Mouse (Mus musculus): ENCODE results near the gene Pramel5.
"Not testable (repeated sequence)": the region's sequence is repeated elsewhere in the genome, so short reads cannot be mapped to it uniquely, and the experiment has no call there.

DNA sequence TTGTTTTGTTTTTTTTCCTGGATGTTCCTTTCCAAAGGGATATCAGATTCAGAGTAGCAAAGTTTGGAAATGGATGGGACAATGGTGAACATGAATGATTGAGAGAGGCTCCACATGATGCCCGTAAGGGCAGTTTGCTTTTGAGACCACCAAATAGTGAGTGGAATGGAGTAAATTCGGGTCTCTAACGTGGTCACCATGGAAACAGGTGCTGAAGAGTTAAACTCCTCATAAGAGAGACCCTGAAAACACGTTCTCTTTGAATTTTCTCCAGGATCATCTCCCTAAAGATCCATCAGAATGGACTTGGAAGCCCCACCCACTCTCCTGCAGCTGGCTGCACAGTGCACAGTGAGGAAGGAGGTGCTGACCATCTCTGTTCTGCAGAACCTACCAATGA lies 49.7 kb upstream of the Pramel5 start, which contains the start of gene Gm13128:
- not testable (repeated sequence) for TF ChIP-seq CEBPB (IDR thresholded peaks at IDR 0.05; ENCODE audit: low read depth); MYOG (IDR thresholded peaks at IDR 0.05; ENCODE audit: control insufficient read depth, extremely low read depth, insufficient read length); CTCF (IDR thresholded peaks at IDR 0.05; ENCODE audit: control insufficient read depth, insufficient read depth, insufficient read length); USF1 (IDR thresholded peaks at IDR 0.05; ENCODE audit: low read depth); MAX (IDR thresholded peaks at IDR 0.05)

All from C2C12 (cell line).